Mouse (Mus musculus): Measurements from ENCODE around the gene Pde4a. TPM values are rescaled to one million over a fixed set of nuclear protein-coding genes. Genes with fewer than 3 reads are reported as not detected.

Gene Pde4a
- polyA plus RNA-seq, 1 experiment = 95.2 TPM

DNA sequence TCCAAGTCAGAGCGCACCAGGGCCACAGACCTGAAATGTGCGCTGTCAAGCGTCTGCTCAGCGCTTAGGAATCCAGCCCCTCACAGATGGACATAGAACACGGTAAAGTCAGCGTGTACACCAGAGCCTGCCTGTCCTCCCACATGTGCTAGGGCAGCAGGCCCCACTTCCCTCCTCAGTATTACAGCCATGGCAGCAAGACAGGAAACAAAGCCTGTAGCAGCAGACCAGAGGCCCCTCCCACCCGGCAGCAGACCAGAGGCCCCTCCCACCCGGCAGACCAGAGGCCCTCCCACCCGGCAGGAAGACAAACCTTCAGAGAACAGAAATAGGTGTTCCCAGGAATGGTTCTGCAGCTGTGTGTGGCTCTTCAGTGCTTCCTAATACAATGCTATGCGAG is 18.8 kb upstream of the Pde4a start:
- no peak for DNase-seq (ENCODE audit: extremely low spot score in 1 of 2, low spot score in 1 of 2)

DNA sequence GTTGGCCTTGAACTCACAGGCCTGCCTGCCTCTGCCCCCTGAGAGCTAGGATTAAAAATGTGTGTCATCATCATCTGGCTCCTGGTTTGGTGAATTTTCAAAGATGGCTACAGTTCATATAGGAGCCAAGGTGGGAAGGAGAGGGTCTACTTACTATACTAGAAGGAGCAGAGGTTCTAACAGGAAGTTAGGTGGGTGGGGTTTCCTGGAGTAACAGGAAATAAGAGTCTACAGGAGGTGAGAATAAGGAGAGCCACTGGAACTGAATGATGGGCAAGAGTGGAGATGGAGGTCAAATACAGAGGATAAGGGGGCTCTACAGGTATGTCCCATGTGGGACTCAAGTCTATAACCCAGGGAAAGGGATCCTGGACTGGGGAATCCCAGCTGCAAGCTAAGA is 17.1 kb upstream of the Pde4a start:
- DNase-seq (ENCODE audit: extremely low spot score in 1 of 2, low spot score in 1 of 2) = no peak

DNA sequence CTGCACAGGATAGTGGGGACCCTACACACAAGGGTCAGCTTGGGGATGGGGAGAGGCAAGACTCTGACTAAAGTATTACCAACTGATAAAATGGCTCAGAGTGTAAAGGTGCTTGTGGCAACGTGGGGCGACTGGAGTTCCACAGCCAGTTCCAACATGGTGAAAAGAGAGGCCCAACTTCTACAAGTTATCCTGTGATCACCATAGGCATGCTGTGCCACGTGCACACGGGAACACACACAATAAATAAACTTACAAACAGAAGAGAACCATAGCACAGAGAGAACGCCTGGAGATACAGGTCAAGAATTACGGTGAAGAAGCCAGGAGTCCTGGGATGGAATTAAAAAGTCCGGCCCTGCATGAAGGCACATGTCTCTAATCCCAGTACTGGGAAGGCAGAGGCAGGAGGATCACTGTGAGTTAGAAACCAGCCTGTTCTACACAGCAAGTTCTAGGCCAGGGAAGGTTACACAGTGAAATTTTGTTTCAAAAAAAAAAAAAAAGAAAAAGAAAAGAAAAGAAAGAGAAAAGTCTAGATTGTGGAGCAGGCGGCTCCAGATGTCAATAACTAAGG is 16.3 kb upstream of the Pde4a start:
- DNase-seq (ENCODE audit: extremely low spot score in 1 of 2, low spot score in 1 of 2) = no peak

DNA sequence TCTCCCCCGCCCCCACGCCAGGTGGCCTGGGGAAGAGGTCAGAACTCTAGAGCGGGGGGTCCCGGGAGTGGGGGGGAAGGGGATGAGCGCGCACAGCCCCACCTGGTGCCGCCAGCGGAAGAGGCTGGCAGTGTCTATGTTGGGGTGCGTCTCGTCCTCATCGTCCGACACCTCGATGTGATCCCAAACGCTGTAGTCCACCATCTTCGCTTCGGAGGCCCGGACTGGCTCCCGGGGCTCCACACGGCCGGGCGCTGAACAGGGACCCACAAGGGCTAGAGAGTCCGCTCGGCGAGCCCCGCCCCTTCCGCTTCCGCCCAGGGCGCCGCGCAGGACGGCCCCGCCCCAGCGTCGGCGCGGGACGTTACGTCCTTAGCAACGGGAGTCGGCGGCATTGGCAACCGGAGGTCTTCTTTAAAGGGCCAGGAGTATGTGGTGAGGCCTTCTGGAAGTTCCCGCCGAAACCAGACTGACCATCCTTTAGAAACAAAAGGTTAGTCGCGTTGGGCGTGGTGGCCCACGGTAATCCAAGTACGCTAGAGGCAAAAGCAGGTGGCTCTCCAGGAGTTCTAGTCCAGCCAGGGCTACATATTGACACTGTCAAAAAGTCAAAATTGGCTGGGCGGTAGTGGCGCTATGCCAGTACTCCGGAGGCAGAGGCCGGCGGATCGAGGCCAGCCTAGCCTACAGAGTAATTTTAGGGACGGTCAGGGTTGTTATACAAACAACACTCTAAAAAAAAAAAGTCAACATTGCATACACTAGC is 15.7 kb upstream of the Pde4a start, which contains the start of gene Cdc37:
TSS of gene Cdc37 (minus strand) at position 329 of the 766 bp plus-strand sequence.
- peak; percentile 80 to 93 for DNase-seq (ENCODE audit: extremely low spot score in 1 of 2, low spot score in 1 of 2)

DNA sequence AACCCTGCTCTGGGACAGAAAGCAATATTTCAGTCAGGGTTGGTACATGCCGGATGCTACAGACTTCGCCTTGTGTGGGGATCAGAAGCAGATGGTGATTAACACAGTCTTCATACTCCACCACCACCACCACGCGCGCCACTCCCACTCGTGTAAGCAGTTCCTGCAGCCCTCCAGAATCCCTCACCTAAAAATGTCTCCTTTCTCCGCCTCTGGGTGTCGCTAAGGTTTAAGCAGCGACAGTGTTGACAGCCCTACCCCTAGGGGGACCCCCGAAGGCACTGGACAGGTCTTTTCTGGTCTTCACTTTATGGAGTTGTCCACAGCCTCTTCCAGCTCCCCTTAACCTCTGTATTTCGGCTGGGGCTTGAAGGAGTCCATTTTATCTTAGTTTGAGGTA is 12.8 kb upstream of the Pde4a start:
- peak; percentile 67 to 84 for DNase-seq (ENCODE audit: extremely low spot score in 1 of 2, low spot score in 1 of 2)

- peak in 1 of 2 experiments; percentile 33 for DNase-seq (ENCODE audit: extremely low spot score in 1 of 2, low spot score in 1 of 2)
Observed at GRCm38 (mm10) chr9:21153331-21153730, 12.2 kb upstream of the Pde4a start.

GRCm38 (mm10) chr9:21153833-21154232 is 11.7 kb upstream of the Pde4a start:
- DNase-seq (ENCODE audit: extremely low spot score in 1 of 2, low spot score in 1 of 2) = peak in 1 of 2 experiments; percentile 53

DNA sequence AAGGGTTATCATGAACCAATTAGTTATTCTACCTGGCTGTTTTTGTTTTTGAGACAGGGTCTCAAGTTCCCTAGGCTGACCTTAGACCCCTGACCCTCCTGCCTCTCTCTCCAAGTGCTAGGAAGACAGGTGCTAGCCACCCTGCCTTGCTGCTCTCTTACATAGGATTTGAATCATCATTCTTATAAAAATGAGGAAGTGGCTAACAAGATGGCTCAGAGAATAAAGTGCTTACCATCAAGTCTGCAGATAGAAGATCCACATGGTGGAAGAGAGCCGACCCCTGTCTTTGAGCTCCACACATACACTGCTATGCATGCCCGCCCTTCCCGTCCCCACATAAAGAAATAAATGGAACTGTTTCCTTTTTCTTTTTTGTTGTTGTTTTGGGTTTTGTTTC is 10.7 kb upstream of the Pde4a start:
- no peak for DNase-seq (ENCODE audit: extremely low spot score in 1 of 2, low spot score in 1 of 2)

- peak; percentile 91 to 97 for DNase-seq (ENCODE audit: extremely low spot score in 1 of 2, low spot score in 1 of 2)
Observed at GRCm38 (mm10) chr9:21161209-21161909, 4.2 kb upstream of the Pde4a start.

DNA sequence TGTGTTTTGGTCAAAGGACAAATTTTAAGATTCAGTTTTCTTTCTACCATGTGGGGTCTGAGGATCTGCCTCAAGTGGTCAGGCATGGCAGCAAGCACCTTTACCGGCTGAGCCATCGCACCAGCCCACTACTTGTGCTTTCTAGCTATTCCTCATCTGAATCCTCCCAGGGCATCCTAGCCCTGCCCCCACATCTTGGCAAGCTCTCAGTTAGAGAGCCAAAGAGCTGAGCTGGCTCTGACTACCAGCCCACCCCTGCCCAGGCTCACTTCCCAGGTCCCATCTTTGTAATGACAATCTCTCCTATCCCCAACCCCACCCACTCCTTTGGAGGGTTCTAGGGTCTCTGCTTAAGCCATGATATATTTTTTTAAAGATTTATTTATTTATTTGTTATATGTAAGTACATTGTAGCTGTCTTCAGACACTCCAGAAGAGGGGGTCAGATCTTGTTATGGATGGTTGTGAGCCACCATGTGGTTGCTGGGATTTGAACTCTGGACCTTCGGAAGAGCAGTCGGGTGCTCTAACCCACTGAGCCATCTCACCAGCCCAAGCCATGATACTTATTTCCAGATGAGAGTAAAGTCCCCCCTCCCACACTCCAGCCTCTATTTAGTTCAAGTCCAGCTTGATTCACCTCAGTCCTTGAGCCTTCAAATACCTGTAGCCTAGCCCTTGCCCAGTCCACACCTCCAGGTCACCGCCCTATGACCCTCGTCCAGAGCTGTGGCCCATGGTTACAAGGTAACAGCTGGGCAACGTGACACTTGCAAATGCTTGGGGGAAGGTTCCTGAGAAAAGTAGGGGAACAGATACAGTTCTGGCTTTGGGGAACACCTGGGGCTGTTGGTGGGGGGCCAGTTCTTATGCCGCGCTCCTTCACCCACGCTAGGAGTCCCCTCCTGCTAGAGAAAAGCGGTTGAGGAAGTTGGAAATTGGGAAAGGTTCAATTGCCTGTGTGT is 2.1 kb upstream of the Pde4a start:
- peak in 1 of 2 experiments; percentile 60 for DNase-seq (ENCODE audit: extremely low spot score in 1 of 2, low spot score in 1 of 2)

- DNase-seq (ENCODE audit: extremely low spot score in 1 of 2, low spot score in 1 of 2) = peak; percentile 51 to 86
Observed at GRCm38 (mm10) chr9:21164072-21164471, 1.4 kb upstream of the Pde4a start.

GRCm38 (mm10) chr9:21165952-21166451 is 488 bp downstream of the Pde4a start:
- peak in 1 of 2 experiments; percentile 73 for DNase-seq (ENCODE audit: extremely low spot score in 1 of 2, low spot score in 1 of 2)

DNA sequence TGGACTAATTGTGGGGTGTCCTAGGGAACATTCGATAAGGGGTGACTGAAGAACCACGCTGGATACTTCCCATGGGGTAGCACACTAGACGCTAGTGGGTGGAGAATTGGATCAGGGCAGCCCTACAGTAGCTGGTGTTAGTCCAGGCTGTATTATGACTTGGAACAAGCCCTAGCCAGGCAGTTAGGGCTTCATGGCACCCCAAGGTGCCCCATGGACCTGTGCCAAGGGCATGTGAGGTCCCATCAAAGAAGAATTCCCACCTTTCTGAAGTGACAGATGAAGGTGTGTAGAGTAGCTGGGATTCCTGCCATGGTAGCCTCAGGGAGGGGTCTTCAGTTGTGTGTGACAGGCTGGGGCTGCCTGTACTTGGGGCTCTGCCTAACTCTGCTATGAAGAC is 1.0 kb downstream of the Pde4a start:
- peak in 1 of 2 experiments; percentile 26 for DNase-seq (ENCODE audit: extremely low spot score in 1 of 2, low spot score in 1 of 2)

DNA sequence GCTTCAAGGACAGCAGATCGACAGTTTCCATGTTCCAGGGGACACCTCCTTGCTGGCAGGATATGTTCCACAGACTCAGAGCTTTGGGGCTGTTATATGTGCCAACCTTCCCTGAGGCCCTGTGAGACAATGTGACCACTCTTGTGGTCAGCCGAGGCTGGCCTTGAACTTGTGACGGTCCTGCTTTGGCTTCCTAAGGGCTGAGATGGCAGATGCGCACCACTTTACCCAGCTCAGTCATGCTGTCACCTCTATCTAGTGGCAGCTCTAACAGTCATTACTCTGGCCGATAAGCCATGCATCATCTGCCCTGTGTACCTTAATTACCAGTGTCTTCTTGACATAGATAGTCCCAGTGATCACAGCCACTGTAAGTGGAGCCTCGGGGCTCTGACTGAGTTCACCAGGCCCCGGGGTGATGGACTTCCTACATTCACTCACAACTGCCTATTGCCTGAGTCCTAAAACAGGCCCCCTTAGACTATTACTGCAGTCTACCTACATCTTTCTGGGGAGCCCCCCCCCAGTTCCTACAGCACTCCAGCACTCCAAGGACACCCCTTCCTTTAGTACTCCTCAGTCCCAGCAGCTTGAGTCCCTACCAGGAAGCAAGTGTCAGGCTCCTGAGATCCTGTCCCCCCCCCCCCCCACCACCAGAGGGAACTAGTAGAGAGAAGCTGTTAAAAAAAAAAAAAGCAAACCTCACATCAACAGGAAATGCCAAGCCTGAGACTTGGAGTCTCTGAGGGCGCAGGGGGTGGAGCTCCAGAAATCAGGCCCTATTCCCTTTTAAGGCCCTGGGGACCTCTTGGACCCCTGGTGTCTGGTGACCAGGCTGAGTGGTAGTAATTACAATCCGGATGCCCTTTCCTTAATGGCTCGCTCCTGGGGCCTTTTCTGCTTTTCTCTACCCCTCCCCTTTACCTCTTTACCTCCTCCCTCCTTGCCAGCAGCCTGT is 1.9 kb downstream of the Pde4a start:
- no peak for DNase-seq (ENCODE audit: extremely low spot score in 1 of 2, low spot score in 1 of 2)

DNA sequence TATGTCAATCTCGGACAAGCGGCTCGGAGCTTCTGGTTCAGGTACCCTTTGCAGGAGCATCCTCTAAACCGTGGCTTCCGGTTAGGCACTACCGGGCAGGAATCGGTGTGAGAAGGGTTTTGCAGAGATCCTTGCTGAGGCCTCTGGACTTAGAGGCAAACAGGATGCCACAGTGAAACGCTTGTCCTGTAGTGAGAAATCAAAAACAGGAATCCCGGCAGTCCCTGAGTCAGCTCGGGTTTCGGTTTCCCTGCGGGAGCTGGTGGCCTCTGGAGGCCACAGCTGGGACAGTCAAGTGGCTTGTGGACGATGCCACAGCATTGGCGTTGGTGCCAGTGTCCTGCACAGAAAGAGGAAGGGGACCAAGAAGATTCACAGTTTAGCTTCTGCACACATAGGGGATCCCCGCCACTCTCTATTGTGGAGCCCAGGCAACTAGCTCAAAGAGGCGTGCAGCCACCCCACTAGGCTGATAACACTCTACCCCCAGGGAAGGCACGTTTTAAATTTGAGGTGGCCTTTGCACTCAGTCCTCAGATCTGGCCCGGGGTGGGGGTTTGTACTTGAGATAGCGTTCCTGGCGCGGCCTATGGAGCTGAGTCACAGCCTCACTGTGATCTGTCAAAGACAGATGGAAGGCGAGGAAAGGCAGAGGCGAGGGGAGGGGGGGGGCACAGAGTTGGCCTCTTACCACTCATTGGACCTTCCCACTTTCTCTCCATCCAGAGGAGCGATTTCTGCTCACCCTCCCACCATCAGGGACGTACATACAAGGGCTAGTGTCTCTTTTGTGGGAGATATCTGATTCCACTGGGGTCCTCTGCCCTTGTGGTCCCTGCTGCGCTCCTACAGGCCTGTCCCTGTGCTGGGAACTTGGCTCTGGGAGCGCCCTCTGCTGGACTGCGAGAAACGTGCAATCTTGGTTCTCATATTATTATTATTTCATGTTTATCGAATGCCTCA is 2.9 kb downstream of the Pde4a start:
- peak in 1 of 2 experiments; percentile 76 for DNase-seq (ENCODE audit: extremely low spot score in 1 of 2, low spot score in 1 of 2)

DNA sequence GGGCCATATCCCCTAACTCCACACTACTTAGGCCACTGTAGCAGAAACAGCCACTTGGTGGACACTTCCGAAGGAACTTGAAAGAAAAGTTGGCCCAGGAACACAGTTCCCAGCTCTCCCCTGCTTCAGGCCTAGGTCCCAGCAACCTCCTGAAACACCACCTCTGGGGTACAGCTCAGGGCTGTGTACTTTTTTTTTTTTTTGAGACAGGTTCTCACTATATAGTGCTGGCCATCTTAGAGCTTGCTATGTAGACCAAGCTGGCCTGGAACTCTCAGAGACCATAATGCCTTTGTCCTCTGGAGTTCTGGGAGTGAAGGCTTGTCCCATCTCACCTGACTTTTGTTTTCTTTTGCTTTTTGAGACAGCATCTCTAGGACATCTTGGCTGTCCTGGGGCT is 3.6 kb downstream of the Pde4a start:
- DNase-seq (ENCODE audit: extremely low spot score in 1 of 2, low spot score in 1 of 2) = no peak

DNA sequence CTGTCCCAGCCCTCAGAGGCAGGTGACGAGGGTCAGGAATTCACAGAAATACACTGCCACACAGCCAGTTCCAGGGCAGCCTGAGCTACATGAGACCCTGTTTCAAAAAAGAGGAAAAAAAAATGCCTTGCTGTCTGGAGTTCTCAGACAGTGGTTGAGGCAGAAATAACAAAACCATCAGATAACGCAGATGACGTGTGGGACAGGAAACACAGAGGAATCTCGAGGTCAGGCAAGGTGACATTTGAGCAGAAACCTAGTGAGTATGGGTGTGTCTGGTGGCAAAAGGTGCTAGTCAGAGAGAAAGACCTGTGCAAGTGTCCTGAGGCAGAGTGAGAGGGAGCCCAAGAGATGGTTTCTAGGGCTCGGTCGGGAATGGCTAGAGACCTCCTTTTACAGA is 6.8 kb downstream of the Pde4a start:
- no peak for DNase-seq (ENCODE audit: extremely low spot score in 1 of 2, low spot score in 1 of 2)

DNA sequence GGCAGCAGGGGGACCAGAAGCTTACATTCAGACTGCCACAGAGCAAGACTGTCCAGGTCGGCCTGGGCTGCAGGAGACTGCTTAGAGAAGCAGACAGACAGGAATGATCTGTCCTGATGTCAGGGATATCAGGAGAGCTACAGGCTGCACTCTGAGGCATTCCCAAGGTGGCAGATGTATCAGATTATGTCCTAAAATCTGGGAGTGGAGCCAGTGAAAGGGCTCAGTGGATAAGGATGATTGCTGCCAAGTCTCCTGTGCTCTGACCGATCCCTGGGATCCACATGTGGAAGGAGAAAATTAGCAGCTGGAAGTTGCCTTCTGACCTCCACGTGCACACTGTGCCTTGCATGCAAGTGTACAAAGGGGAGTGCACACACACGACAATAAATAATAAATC is 14.9 kb downstream of the Pde4a start:
- DNase-seq (ENCODE audit: extremely low spot score in 1 of 2, low spot score in 1 of 2) = no peak
